Mouse (Mus musculus) kidney, embryonic 14.5 days (tissue): ENCODE data around the gene Treh. TPM values are rescaled to one million over a fixed set of nuclear protein-coding genes. Genes with fewer than 3 reads are reported as not detected.

Experiments used
- ATAC-seq: fragments of 200-750 bp; cut with Nextera tagmentation; 2 replicates; pipeline ENCODE4 v1.8.0; 2017; ENCODE audit warnings: moderate number of reproducible peaks, mild to moderate bottlenecking, moderate TSS enrichment, moderate library complexity; ENCODE audit not compliant: low FRiP score, low TSS enrichment
- H3K27ac ChIP-seq: fragments of 300-500 bp; sonication (generic); 2 replicates; pipeline ENCODE4 v1.5.1; 2014; ENCODE audit warnings: low read depth, mild to moderate bottlenecking, low read length, moderate library complexity, mixed read lengths
- H3K27me3 ChIP-seq: fragments of 300-500 bp; sonication (generic); 2 replicates; pipeline ENCODE4 v1.6.1; 2014; ENCODE audit warnings: mild to moderate bottlenecking, low read length; ENCODE audit not compliant: control insufficient read depth, insufficient read depth
- H3K36me3 ChIP-seq: fragments of 300-500 bp; sonication (generic); 2 replicates; pipeline ENCODE4 v1.6.1; 2014; ENCODE audit warnings: low read length, mixed read lengths; ENCODE audit not compliant: control insufficient read depth, insufficient read depth
- H3K4me1 ChIP-seq: fragments of 300-500 bp; sonication (generic); 2 replicates; pipeline ENCODE4 v1.6.1; 2014; ENCODE audit warnings: low read length, mixed read lengths; ENCODE audit not compliant: control insufficient read depth, insufficient read depth
- H3K4me2 ChIP-seq: fragments of 300-500 bp; sonication (generic); replicated peaks from 2 replicates; pipeline ENCODE4 v1.6.1; 2014; ENCODE audit warnings: low read depth, mild to moderate bottlenecking, low read length
- H3K4me3 ChIP-seq: fragments of 300-500 bp; sonication (generic); 2 replicates; pipeline ENCODE4 v1.5.1; 2014; ENCODE audit warnings: mild to moderate bottlenecking, low read length
- H3K9ac ChIP-seq: fragments of 300-500 bp; sonication (generic); 2 replicates; pipeline ENCODE4 v1.6.1; 2014; ENCODE audit warnings: low read depth, mild to moderate bottlenecking, low read length, moderate library complexity
- H3K9me3 ChIP-seq: fragments of 300-500 bp; sonication (generic); 2 replicates; pipeline ENCODE4 v1.6.1; 2016; ENCODE audit warnings: low read length; ENCODE audit not compliant: control insufficient read depth
- WGBS: fragments of 180-500 bp; shearing (Covaris S2); extraction: QIAGEN DNeasy Blood & Tissue Kit; methylation state at CpG from one replicate; pipeline ENCODE4 v1.1.7; 2014; 5-methylcytosine and 5-hydroxymethylcytosine counted together
- polyA plus RNA-seq: library from polyadenylated mRNA; unstranded; fragments of >200 nt; fragmentation: Nextera tagmentation; extraction: Ambion mirVana; gene quantifications from 2 replicates; pipeline ENCODE4 v1.2.1, GENCODE M21; 2014

The Treh gene
- polyA plus RNA-seq, 1 experiment from 2014 or later, result not detected

- Histone ChIP-seq H3K9ac (no peak overlapping the region), H3K36me3 (peaks cover 45% of the 10 kb centered on the region), H3K27ac (no peak overlapping the region), H3K4me1 (peaks cover 10% of the 10 kb centered on the region), H3K9me3 (no peaks in the 10 kb centered on the region), H3K27me3 (no peaks in the 10 kb centered on the region), H3K4me2 (no peak overlapping the region), H3K4me3 (no peak overlapping the region)
- no peak for ATAC-seq
- 77% methylated on average over 6 of the region's 6 CpGs for WGBS
Measured at GRCm38 (mm10) chr9:44716997-44717821, 44.2 kb downstream of the Treh start.

GRCm38 (mm10) chr9:44717822-44718242 lies 44.8 kb downstream of the Treh start:
- H3K9ac ChIP-seq, result no peak overlapping the region
- no peaks in the 10 kb centered on the region for H3K9me3 ChIP-seq
- no peak overlapping the region for H3K4me2 ChIP-seq
- no peaks in the 10 kb centered on the region for H3K27me3 ChIP-seq
- H3K36me3 ChIP-seq, result peaks cover 41% of the 10 kb centered on the region
- H3K4me3 ChIP-seq, result no peak overlapping the region
- no peak for ATAC-seq
- no peak overlapping the region for H3K27ac ChIP-seq
- WGBS, result 80% methylated on average over 10 of the region's 10 CpGs
- H3K4me1 ChIP-seq, result peaks cover 10% of the 10 kb centered on the region

GRCm38 (mm10) chr9:44718937-44719631 lies 46.1 kb downstream of the Treh start:
- H3K4me1 ChIP-seq, result peaks cover 15% of the 10 kb centered on the region
- no peak for ATAC-seq
- 91% methylated on average over 12 of the region's 12 CpGs for whole genome bisulfite sequencing
- no peak overlapping the region for H3K27ac ChIP-seq
- H3K9ac ChIP-seq, result 0 out of 2 replicates have a peak overlapping the region, but pooled peaks have one; percentile 7
- H3K4me3 ChIP-seq, result no peak overlapping the region
- no peaks in the 10 kb centered on the region for H3K27me3 ChIP-seq
- no peak overlapping the region for H3K4me2 ChIP-seq
- peaks cover 35% of the 10 kb centered on the region for H3K36me3 ChIP-seq
- H3K9me3 ChIP-seq, result no peaks in the 10 kb centered on the region

- H3K9ac ChIP-seq, result peak overlapping the region; percentile 77; the same call in 1 of the 2 replicates
- no peaks in the 10 kb centered on the region for H3K9me3 ChIP-seq
- H3K4me3 ChIP-seq, result peak overlapping the region; percentile 63
- H3K27ac ChIP-seq, result no peak overlapping the region
- WGBS, result 78% methylated on average over 8 of the region's 8 CpGs
- H3K36me3 ChIP-seq, result peaks cover 29% of the 10 kb centered on the region
- no peaks in the 10 kb centered on the region for H3K27me3 ChIP-seq
- ATAC-seq, result no peak
- H3K4me1 ChIP-seq, result peaks cover 15% of the 10 kb centered on the region
- peak overlapping the region; percentile 57 for H3K4me2 ChIP-seq
Measured at GRCm38 (mm10) chr9:44719632-44720357, 46.8 kb downstream of the Treh start.

GRCm38 (mm10) chr9:44720358-44721153 lies 47.5 kb downstream of the Treh start:
- H3K4me3 ChIP-seq, result peak overlapping the region; percentile 63
- peaks cover 15% of the 10 kb centered on the region for H3K4me1 ChIP-seq
- peak overlapping the region; percentile 57 for H3K4me2 ChIP-seq
- no peaks in the 10 kb centered on the region for H3K9me3 ChIP-seq
- H3K27me3 ChIP-seq, result no peaks in the 10 kb centered on the region
- peak; percentile 20; the same call in 1 of the 2 replicates for ATAC-seq
- 15% methylated on average over 9 of the region's 9 CpGs for WGBS
- H3K9ac ChIP-seq, result peak overlapping the region; percentile 77
- H3K27ac ChIP-seq, result peak overlapping the region; percentile 73; the same call in 1 of the 2 replicates
- peaks cover 28% of the 10 kb centered on the region for H3K36me3 ChIP-seq

GRCm38 (mm10) chr9:44721154-44721876 lies 48.3 kb downstream of the Treh start:
- Histone ChIP-seq H3K9ac (peak overlapping the region; percentile 77), H3K4me1 (peaks cover 19% of the 10 kb centered on the region), H3K4me3 (peak overlapping the region; percentile 63), H3K9me3 (no peaks in the 10 kb centered on the region), H3K27ac (peak overlapping the region; percentile 73; the same call in 1 of the 2 replicates), H3K27me3 (no peaks in the 10 kb centered on the region), H3K4me2 (peak overlapping the region; percentile 57), H3K36me3 (peaks cover 20% of the 10 kb centered on the region)
- WGBS, result under 1% methylated on average over 37 of the region's 40 CpGs
- ATAC-seq, result peak; percentile 87

GRCm38 (mm10) chr9:44721877-44722186 lies 48.8 kb downstream of the Treh start:
- peak overlapping the region; percentile 59; the same call in 1 of the 2 replicates for H3K27ac ChIP-seq
- no peak overlapping the region; the same call in 1 of the 2 replicates for H3K4me3 ChIP-seq
- no peaks in the 10 kb centered on the region for H3K27me3 ChIP-seq
- no peak overlapping the region for H3K9ac ChIP-seq
- peaks cover 24% of the 10 kb centered on the region for H3K4me1 ChIP-seq
- peak; percentile 22; the same call in 1 of the 2 replicates for ATAC-seq
- 74% methylated on average over 3 of the region's 3 CpGs for WGBS
- H3K36me3 ChIP-seq, result peaks cover 18% of the 10 kb centered on the region
- peak overlapping the region; percentile 57 for H3K4me2 ChIP-seq
- H3K9me3 ChIP-seq, result no peaks in the 10 kb centered on the region

GRCm38 (mm10) chr9:44722575-44722974 lies 49.5 kb downstream of the Treh start:
- Histone ChIP-seq H3K27me3 (no peaks in the 10 kb centered on the region), H3K4me1 (peaks cover 26% of the 10 kb centered on the region), H3K36me3 (peaks cover 16% of the 10 kb centered on the region), H3K27ac (peak overlapping the region; percentile 69; the same call in 1 of the 2 replicates), H3K9me3 (no peaks in the 10 kb centered on the region), H3K9ac (no peak overlapping the region), H3K4me3 (no peak overlapping the region), H3K4me2 (no peak overlapping the region)
- 74% methylated on average over 7 of the region's 7 CpGs for WGBS
- no peak for ATAC-seq
